Mouse (Mus musculus) liver, embryonic 14.5 days (tissue): ENCODE results near the gene Card11.

Source experiments
- CTCF ChIP-seq: IDR thresholded peaks from 2 replicates; pipeline ENCODE4 v1.5.1; 2016; ENCODE audit warnings: antibody characterized with exemption, low read depth, control low read depth
- EP300 ChIP-seq: IDR thresholded peaks from 2 replicates; pipeline ENCODE4 v1.6.1; 2016; ENCODE audit warnings: antibody characterized with exemption, low read depth

- TF ChIP-seq CTCF (no peak), EP300 (no peak)
Observed at GRCm38 (mm10) chr5:140946034-140946433, 54.3 kb downstream of the Card11 start.
